Mouse (Mus musculus) erythroblast, embryonic 14.5 days (primary cell): Measurements from ENCODE around the gene Tmem38b. TPM values are rescaled to one million over a fixed set of nuclear protein-coding genes. Genes with fewer than 3 reads are reported as not detected.

Experiments used
- H3K27me3 ChIP-seq: 2 replicates; pipeline ENCODE4 v1.6.1; 2012; ENCODE audit warnings: inconsistent platforms; ENCODE audit not compliant: control insufficient read depth
- H3K36me3 ChIP-seq: 2 replicates; pipeline ENCODE4 v1.6.1; 2012; ENCODE audit warnings: mild to moderate bottlenecking, inconsistent platforms; ENCODE audit not compliant: control insufficient read depth
- H3K4me1 ChIP-seq: 2 replicates; pipeline ENCODE4 v1.6.1; 2012; ENCODE audit warnings: inconsistent platforms; ENCODE audit not compliant: control insufficient read depth
- H3K4me3 ChIP-seq: replicated peaks from 2 replicates; pipeline ENCODE3; 2012; ENCODE audit warnings: moderate library complexity, mild to moderate bottlenecking, inconsistent platforms
- H3K9me3 ChIP-seq: 2 replicates; pipeline ENCODE4 v1.6.1; 2012; ENCODE audit warnings: low read length, inconsistent platforms, mixed read lengths; ENCODE audit not compliant: control insufficient read depth
- GATA1 ChIP-seq: IDR thresholded peaks from 2 replicates; pipeline ENCODE4 v1.6.1; 2012; ENCODE audit warnings: low read length, inconsistent platforms, mixed read lengths
- TAL1 ChIP-seq: IDR thresholded peaks from 3 replicates; pipeline ENCODE4 v1.6.1; 2012; ENCODE audit warnings: low read length, inconsistent platforms, mixed read lengths
- polyA plus RNA-seq: library from polyadenylated mRNA; stranded (reverse); fragments of >175 nt; gene quantifications from 2 replicates; pipeline ENCODE4 v1.2.3, GENCODE M21; 2012

The Tmem38b gene
- polyA plus RNA-seq, 1 experiment: 0.02 TPM

DNA sequence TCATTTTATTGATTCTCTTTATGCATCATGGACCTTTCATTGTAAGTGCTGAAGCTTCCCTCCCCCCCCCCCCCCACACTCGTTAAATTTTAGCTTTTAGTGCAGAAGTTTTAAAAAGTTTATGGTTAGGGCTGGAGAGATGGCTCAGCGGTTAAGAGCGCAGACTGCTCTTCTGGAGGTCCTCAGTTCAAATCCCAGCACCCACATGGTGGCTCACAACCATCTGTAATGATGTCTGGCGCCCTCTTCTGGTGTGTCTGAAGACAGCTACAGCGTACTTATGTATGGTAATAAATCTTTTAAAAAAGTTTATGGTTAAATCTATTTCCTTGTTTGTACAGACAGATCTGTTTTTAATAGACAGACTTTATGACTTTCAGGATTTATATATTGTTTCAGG lies 2.0 kb downstream of the Tmem38b start:
- Histone ChIP-seq H3K4me3 (no peak overlapping the region), H3K4me1 (peaks cover 12% of the 10 kb centered on the region), H3K9me3 (no peaks in the 10 kb centered on the region), H3K27me3 (no peaks in the 10 kb centered on the region), H3K36me3 (no peaks in the 10 kb centered on the region)
- TF ChIP-seq GATA1 (no peak), TAL1 (no peak)

- Histone ChIP-seq H3K36me3 (no peaks in the 10 kb centered on the region), H3K27me3 (no peaks in the 10 kb centered on the region), H3K4me1 (peaks cover 12% of the 10 kb centered on the region), H3K4me3 (no peak overlapping the region), H3K9me3 (no peaks in the 10 kb centered on the region)
- TF ChIP-seq GATA1 (no peak), TAL1 (no peak)
These were observed 3.1 kb downstream of the Tmem38b start for GRCm38 (mm10) chr4:53828914-53829313.

- TF ChIP-seq TAL1 (no peak), GATA1 (no peak)
- Histone ChIP-seq H3K27me3 (no peaks in the 10 kb centered on the region), H3K4me3 (no peak overlapping the region), H3K36me3 (no peaks in the 10 kb centered on the region), H3K9me3 (no peaks in the 10 kb centered on the region), H3K4me1 (peaks cover 12% of the 10 kb centered on the region)
These were observed 4.2 kb downstream of the Tmem38b start for GRCm38 (mm10) chr4:53830016-53830415.

GRCm38 (mm10) chr4:53830579-53830978 lies 4.7 kb downstream of the Tmem38b start:
- H3K9me3 ChIP-seq: no peaks in the 10 kb centered on the region

GRCm38 (mm10) chr4:53832321-53832720 lies 6.5 kb downstream of the Tmem38b start:
- H3K27me3 ChIP-seq: no peaks in the 10 kb centered on the region
- H3K9me3 ChIP-seq: no peaks in the 10 kb centered on the region
- H3K4me3 ChIP-seq: no peak overlapping the region
- TF ChIP-seq TAL1: no peak
- TF ChIP-seq GATA1: no peak
- H3K36me3 ChIP-seq: no peaks in the 10 kb centered on the region
- no peaks in the 10 kb centered on the region for H3K4me1 ChIP-seq

More at GRCm38 (mm10) chr4:53830579-53830978, 4.7 kb downstream of the Tmem38b start:
- no peak overlapping the region for H3K4me3 ChIP-seq
- H3K4me1 ChIP-seq: peaks cover 12% of the 10 kb centered on the region
- no peaks in the 10 kb centered on the region for H3K36me3 ChIP-seq
- H3K27me3 ChIP-seq: no peaks in the 10 kb centered on the region
- TF ChIP-seq GATA1 (no peak), TAL1 (no peak)

DNA sequence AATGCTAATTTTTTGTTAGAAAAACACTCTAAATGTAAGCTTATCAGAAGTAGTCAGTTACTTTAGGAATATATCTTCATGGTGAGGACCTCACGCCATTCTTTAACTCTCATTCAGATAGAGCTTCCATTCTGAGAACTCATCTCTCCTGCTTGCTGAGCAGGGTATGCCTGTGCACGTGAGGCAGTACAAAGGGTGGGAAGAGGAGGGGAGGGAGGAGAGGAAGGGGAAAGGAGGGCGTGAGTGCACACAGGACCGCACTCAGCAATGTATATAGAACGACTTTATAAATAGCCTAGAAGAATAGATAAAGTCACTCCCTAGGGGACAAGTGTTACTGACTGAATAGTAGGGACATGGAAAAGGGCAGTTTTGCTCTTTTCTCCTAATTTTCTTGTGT lies 11.1 kb downstream of the Tmem38b start:
- Histone ChIP-seq H3K4me1 (no peaks in the 10 kb centered on the region), H3K9me3 (no peaks in the 10 kb centered on the region), H3K36me3 (no peaks in the 10 kb centered on the region), H3K4me3 (no peak overlapping the region), H3K27me3 (no peaks in the 10 kb centered on the region)
- TF ChIP-seq TAL1 (no peak), GATA1 (no peak)

- no peak for TF ChIP-seq TAL1
- no peak for TF ChIP-seq GATA1
- Histone ChIP-seq H3K4me3 (no peak overlapping the region), H3K36me3 (no peaks in the 10 kb centered on the region), H3K4me1 (no peaks in the 10 kb centered on the region), H3K27me3 (no peaks in the 10 kb centered on the region), H3K9me3 (no peaks in the 10 kb centered on the region)
These were observed 14.5 kb downstream of the Tmem38b start for GRCm38 (mm10) chr4:53840158-53840870.

DNA sequence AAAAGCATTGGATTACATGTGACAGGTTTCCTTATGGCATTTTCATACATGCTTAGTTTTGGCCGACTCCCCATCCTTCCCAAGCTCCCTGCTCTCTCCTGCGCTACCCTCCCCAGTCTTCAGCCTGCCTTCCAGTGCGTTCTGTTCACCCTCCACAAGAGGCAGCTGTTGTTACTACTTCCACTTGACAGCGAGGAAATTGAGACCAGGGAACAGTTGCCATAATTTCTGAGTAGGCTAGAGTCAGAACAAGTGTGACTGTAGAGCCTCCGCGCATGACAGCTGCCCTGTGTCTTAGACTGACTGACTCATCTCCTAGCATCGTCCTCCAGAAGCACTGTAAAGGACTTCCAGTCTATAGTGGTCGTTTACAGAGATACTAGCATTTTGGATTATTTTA lies 17.7 kb downstream of the Tmem38b start:
- no peaks in the 10 kb centered on the region for H3K9me3 ChIP-seq
- no peaks in the 10 kb centered on the region for H3K4me1 ChIP-seq
- H3K36me3 ChIP-seq: no peaks in the 10 kb centered on the region
- TF ChIP-seq TAL1 (no peak), GATA1 (no peak)
- no peaks in the 10 kb centered on the region for H3K27me3 ChIP-seq
- H3K4me3 ChIP-seq: no peak overlapping the region

GRCm38 (mm10) chr4:53844835-53845619 lies 19.2 kb downstream of the Tmem38b start:
- no peaks in the 10 kb centered on the region for H3K36me3 ChIP-seq
- TF ChIP-seq TAL1 (no peak), GATA1 (no peak)
- no peak overlapping the region for H3K4me3 ChIP-seq
- H3K9me3 ChIP-seq: no peaks in the 10 kb centered on the region
- no peaks in the 10 kb centered on the region for H3K4me1 ChIP-seq
- no peaks in the 10 kb centered on the region for H3K27me3 ChIP-seq

DNA sequence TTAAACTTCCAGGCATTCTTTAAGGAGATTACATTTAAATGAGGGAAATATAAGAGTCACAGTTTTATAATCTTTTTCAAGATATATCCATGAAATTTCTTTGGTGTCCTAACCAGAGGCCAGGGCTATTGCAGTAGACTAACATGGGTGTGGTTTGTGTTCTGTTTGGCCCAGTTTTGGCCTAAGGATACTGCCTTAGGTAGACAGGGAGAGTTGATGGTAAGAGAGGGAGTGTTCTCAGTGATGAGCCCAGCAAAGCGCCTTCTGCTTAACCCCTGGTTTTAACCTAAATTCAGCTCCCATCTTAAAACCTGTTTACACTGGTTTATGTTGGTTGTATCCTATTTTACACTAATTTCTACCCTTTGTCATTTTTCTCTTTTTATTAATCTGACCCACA lies 19.8 kb downstream of the Tmem38b start:
- Histone ChIP-seq H3K36me3 (no peaks in the 10 kb centered on the region), H3K4me3 (no peak overlapping the region), H3K9me3 (no peaks in the 10 kb centered on the region), H3K27me3 (no peaks in the 10 kb centered on the region), H3K4me1 (no peaks in the 10 kb centered on the region)
- TF ChIP-seq GATA1 (no peak), TAL1 (no peak)
